Mouse (Mus musculus) liver, adult 2 months (tissue): Measurements from ENCODE around the gene Cacng6.

Source experiments
- CTCF ChIP-seq: fragments of 200-500 bp; IDR thresholded peaks from 2 replicates; pipeline ENCODE4 v1.5.1; 2011; ENCODE audit warnings: low read depth, low read length, control low read depth
- POLR2A ChIP-seq: fragments of 200-500 bp; IDR thresholded peaks from 2 replicates; pipeline ENCODE4 v1.6.1; 2011; ENCODE audit warnings: low read length, control low read depth; ENCODE audit not compliant: insufficient read depth; ENCODE audit errors: extremely low read depth

DNA sequence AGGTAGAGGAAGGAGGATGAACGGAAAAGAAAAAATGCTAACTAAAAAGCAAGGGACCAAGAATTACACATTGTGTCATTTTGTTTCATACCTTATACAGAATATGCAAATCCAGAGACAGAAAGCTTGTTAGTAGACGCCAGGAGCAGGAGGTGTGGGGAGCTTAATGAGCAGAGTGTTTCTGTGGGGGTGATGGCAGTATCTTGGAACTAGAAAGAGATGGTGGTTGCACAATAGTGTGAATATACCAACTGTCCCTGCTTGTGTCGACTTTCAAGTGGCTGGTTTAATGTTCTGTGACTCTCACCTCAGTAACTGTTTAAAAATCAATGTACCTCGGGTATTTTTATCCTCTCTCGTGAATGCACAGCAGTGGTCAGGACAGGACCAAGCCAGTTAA, 52.7 kb downstream of the Cacng6 start:
- no peak for TF ChIP-seq POLR2A
- TF ChIP-seq CTCF, result no peak
